Mouse (Mus musculus) layer of hippocampus, postnatal 36 days (tissue): ENCODE data around the gene Lsr. TPM values are rescaled to one million over a fixed set of nuclear protein-coding genes. Genes with fewer than 3 reads are reported as not detected.
"Not testable (repeated sequence)": the region's sequence is repeated elsewhere in the genome, so short reads cannot be mapped to it uniquely, and the experiment has no call there.

ENCODE experiments used
- DNase-seq, 2 experiments: peaks; one replicate each; pipeline ENCODE4 v3.0.0; 2022
- total RNA-seq, 2 experiments: library from RNA; stranded (reverse); gene quantifications; 2 replicates each; pipeline ENCODE4 v1.2.3; 2021

The Lsr gene
- total RNA-seq, 2 experiments from 2014 or later: 7.5 to 7.7 TPM

DNA sequence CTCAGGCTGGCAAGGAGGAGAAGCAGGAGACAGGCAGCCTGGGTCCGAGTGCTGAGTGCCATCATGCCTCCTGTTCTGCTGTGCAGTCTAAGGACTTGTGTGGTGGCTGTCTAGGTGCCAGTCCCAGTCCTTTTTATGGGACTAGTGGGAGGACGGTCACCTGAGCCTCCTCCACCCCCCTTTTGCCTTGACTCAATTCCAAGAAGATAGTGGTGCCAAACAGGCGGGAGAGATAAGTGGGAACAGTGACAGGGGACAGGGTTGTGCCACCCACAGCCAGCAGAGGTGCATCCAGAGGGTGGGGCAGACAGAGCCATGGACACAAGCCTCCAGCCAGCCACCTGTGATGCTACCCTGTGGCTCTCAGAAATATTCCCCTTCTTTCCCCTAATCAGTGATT lies 49.2 kb downstream of the Lsr start:
- DNase-seq: no peak

DNA sequence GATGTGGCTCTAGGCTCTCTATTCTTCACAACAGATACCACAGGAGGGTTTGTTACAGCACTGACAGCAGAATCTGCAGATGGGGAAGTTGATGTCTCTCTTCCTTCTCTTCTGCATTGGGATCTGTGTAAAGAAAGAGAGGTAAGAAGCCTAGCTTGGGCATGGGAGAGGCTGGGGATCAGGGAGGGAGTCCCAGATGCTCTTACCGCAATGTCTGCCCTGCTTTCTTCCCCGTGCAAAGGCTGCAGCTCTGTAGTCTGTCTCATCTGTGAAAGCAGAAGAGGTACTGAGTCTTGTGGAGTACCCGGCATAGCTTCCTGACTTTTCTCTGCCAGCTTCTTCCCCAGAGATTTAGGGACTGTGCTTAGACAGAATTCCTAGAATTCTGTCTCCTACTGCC lies 50.8 kb downstream of the Lsr start:
- DNase-seq: not testable (repeated sequence)

DNA sequence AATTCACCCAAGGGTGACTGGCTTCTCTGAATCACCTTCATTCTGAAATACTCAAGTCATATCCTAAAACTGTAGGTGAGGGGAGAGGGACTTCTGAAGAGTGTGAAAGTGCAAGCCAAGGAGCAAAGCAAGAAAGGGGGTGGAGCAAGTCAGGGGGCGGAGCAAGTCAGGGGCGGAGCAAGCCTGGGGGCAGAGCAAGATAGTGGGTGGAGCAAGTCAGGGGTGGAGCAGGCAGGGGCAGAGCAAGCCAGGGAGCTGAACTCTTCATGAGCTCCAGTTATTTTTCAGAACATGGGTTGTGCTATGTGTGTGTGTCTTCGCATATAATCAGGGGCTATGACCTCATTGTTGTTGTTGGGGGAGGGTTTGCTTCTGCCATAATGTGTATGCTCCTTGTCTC lies 53.0 kb downstream of the Lsr start:
- DNase-seq: no peak

DNA sequence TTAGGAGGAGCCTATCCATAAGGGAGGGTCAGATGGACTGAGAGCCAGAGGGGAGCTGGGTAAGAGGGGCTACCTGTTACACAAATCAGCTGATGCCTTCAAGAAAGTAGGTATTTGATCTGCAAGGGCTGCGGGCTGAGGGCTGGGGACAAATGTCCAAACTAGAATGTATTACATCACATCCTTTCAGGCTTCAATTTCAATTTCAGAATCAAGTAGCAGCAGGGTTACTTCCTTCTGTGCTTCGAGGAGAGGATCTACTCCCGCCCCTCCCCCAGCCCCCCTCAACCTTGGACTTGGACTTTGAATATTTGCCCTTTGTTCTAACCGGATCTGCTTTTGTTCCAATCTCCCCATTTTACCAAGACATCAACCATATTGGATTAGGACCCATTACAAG lies 56.0 kb downstream of the Lsr start:
- no peak for DNase-seq

DNA sequence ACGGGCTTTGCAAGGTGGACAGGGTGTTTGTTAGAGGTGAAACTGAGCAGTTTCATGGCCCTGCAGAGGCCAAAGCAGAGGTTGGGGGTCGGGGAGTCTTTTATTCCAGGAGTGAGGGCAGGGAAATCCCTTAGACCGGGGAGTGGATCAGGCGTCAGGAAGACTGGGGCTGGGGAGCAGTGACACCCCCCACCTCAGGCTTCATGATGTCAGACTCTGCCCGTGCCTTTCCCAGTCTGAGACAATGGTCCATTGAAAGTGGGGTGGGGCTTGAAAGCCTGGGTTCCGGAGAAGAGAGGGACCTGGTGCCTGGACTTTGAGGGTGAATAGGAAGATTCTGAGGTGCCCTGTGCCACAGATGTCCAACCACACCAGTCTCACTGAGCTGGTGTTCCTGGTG lies 56.6 kb downstream of the Lsr start:
- DNase-seq: no peak

DNA sequence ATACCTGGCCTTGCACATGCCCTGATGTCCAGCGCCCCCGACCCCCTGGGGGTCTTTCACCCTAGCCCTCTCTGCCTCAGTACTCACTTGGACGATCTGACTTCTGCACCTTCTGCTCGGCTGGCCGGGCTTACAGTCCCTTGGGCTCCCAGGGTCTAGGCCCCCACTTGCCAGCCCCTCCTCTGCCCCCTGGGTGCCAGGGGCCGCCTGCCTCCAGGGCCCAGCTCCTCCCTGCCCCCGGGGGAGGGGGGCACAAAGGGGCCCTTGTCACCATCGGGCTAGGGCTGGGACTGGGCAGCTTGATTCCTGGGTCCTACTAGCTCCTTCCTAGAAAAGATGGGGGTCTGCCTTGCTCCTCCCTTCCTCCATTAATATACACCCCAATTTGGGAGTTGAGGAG lies 58.5 kb downstream of the Lsr start, which contains the start of gene Mag:
TSS of gene Mag (minus strand) at position 142 of the 400 bp plus-strand sequence.
- DNase-seq: peak; percentile 32

DNA sequence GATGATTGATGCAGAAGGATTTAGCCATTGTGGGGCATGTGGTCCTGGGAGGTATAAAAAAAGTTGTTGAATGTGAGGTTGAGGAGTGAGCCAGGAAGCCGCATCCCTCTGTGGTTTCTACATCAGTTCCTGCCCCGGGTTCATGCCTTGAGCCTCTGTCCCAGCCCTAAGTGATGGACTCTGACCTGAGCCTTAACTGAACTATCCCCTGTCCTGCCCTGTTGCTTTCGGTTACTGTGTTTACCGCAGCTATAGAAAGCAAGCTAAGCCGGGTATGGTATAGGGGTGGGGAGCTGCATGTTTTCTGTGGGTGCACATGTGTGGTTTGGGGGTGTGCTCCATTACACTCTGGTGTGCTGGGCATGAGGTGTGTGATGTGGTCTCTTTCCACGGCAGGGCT lies 63.5 kb downstream of the Lsr start:
- DNase-seq: no peak

DNA sequence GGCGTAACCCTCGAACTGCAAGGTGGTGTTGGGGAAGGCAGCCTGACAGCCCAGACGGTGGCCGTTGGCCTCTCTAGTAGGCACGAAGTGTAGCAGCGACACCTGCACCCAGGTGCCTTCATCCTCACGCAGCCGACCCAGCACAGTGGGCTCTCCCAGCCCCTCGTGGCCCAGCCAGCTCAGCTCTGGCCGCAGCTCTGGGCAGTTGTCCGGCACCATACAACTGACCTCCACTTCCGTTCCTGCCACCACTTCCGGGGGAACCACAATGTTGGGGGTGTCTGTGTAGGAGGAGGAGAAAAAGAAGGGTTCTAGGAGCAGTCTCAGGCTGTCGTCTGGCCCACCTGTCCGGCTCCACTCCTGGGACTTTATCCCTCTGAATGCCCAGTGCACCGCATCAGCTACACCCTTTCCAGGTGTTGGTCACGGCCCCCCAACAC lies 64.3 kb downstream of the Lsr start:
- DNase-seq: no peak

DNA sequence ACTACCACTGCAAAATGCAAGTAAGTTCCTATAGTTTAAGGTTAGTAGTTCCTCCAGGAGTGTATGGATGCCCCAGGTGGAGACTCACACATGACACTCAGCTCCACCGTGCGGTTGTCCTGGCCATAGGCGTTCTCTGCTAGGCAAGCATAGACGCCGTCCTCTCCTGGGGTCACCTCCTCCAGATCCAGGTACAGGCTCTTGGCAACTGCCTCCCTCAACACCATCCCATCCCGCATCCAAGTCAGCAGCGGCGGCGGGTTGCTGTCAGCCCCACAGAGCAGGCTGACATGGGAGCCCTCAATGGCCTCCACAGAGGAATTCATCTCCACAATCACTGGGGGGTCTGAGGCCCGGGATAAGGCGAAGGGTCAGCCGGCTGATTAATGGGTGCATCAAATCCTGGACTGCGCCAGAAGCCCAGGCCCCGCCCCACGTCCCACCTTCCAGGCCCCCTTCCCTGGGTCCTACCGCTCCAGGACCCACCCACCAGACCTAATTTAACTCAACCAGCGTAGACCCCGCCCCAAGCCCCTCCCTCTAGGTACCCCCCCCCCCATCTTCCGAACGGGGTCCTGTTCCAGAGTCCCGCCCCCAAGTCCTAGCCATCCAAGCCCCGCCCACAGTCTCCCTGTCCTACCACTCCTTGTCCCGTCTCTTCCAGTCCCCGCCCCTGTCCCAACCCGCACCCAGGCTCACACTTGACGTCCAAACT lies 64.8 kb downstream of the Lsr start:
- DNase-seq: no peak

Other genes with a start within 250 kb of the Lsr start
- gene Tmem147, start 243.9 kb downstream of the Lsr start, total RNA-seq: 100 to 1,000 TPM; 107 to 118 TPM
- not detected for gene Gapdhs, start 229.8 kb downstream of the Lsr start, total RNA-seq
- 1 to 10 TPM; 6.4 to 9.7 TPM for gene Sbsn, start 222.0 kb downstream of the Lsr start, total RNA-seq
- gene Dmkn, start 209.7 kb downstream of the Lsr start, total RNA-seq: under 1 TPM in 1 of 2 experiments, not detected in 1; 0.91 TPM
- not detected for gene Krtdap, start 185.6 kb downstream of the Lsr start, total RNA-seq
- not detected for gene Ffar2, start 149.7 kb downstream of the Lsr start, total RNA-seq
- gene Ffar3, start 117.3 kb downstream of the Lsr start, total RNA-seq: not detected
- not detected for gene Ffar1, start 111.9 kb downstream of the Lsr start, total RNA-seq
- not detected for gene Cd22, start 93.1 kb downstream of the Lsr start, total RNA-seq
- gene Mag, start 58.6 kb downstream of the Lsr start, total RNA-seq: 100 to 1,000 TPM; 196 to 197 TPM
- gene Hamp2, start 48.8 kb downstream of the Lsr start, total RNA-seq: not detected
- gene Hamp, start 29.4 kb downstream of the Lsr start, total RNA-seq: not detected
- gene Usf2, start 16.7 kb downstream of the Lsr start, total RNA-seq: 100 to 1,000 TPM; 116 to 126 TPM
- gene Fam187b, start 326 bp upstream of the Lsr start, total RNA-seq: under 1 TPM; 0.17 to 0.43 TPM
- gene Fxyd5, start 69.0 kb upstream of the Lsr start, total RNA-seq: 10 to 100 TPM; 23.3 to 26.5 TPM
- gene Fxyd7, start 78.0 kb upstream of the Lsr start, total RNA-seq: 100 to 1,000 TPM; 111 to 125 TPM
- gene Fxyd1, start 83.7 kb upstream of the Lsr start, total RNA-seq: 100 to 1,000 TPM in 1 of 2 experiments, 10 to 100 TPM in 1; 85.4 to 102 TPM
- 10 to 100 TPM; 32.5 to 36.7 TPM for gene Lgi4, start 85.9 kb upstream of the Lsr start, total RNA-seq
- gene Fxyd3, start 103.2 kb upstream of the Lsr start, total RNA-seq: not detected
- 1 to 10 TPM; 4.6 to 6.8 TPM for gene Hpn, start 141.8 kb upstream of the Lsr start, total RNA-seq
- 100 to 1,000 TPM; 548 to 620 TPM for gene Scn1b, start 153.5 kb upstream of the Lsr start, total RNA-seq
- gene Gramd1a, start 182.4 kb upstream of the Lsr start, total RNA-seq: 100 to 1,000 TPM; 111 to 118 TPM